Mouse (Mus musculus) left cerebral cortex, adult 9 months (tissue): ENCODE data around the gene 4933402J07Rik.

Experiments
- DNase-seq, 2 experiments: peaks; one replicate each; pipeline ENCODE4 v3.0.0; 2022; ENCODE audit warnings: low spot score in 2 of 2

Gene 4933402J07Rik

DNA sequence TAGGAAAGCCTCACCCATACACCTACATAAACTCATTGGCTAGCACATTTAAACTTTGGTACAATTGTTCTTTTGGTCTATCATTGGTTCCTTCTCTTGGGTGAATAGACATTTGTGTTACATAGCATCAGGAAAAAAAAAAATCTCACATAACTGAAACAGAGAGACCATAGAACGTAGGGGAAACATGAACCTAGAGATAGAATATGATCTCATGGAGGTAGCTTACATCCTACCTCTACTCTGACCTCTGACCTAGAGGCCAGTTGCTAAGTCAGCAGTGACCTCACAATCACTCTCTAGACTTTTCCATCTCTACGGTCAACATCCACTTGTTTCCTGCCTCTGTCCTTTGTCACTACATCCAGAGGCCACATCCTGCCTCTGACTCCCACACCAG lies at the start of gene 4933402J07Rik:
TSS of gene 4933402J07Rik (plus strand) at position 301 of the 400 bp plus-strand sequence.
- no peak for DNase-seq

DNA sequence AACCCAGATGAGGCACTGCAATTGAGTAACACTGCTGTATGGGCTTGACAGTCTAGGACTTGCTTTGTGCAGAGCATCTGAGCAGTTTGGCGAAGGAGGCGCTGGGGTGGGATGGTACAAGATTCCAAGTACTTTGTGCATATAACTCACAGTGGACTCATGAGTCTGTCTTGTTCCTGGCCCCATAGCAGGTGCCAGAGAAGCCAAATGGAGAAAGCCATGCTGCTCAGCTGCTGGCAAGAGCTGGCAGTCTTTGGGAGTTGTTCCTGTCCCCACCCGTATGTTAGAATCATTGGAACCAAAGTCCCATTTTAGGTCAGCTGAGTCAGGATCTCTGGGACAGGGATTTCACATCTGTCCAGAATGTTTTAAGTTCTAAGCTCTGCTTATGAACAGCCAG lies 46.5 kb upstream of the 4933402J07Rik start:
- no peak for DNase-seq

DNA sequence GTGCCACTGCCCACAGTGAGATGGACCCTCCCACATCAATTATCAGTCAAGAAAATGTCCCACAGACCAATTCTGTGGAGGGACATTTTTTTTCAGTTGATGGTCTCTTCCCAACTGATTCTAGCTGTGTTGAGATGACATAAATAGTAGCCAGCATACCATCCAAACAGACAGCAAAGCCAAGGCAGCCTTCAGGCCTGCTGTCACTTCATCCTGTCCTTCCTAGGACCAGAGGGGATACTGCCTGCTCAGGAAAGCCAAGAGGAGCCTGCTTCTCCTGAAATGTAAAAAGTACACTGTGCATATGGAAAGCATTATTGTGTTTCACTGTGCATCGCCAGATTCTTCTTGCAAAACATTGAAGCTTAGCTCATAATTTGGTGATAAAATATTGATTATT lies 38.6 kb upstream of the 4933402J07Rik start:
- no peak for DNase-seq

DNA sequence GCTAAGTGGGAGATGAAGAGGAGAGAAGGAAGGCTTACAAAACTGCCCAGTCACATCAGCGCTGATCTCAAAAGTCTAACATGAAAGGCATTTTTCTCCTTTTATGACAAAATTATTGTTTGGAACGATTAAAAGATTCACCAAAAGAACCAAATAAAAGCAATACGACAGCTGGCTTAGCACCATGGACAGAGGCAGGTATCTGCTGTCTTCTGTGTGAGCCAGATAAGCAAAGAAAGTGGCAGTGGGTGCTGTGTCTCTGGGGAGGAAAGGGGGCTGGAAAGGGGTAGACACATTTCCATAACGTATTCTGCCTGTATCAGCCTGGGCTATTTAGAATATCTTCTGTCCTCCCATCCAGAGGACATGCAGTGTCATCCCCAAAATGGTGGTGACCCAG lies 32.5 kb upstream of the 4933402J07Rik start:
- DNase-seq, result no peak

DNA sequence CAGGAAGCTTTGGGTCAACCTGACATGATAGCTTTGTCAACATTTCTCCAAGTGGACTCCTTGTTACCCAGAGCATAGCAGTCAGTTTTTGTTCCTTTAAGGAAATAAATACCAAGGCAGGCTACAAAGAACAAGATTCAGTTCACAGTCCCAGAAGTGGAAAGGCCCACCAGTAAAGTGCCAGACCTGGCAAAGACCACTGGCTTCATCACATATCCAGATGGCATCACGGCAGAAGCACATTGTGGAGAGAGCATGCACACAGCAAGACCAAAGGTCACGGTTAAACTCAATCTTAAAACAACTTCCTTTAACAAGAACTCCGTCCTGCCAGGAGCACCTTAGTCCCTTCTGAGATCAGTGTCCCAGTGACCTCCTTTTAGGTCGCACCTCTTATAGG lies 30.2 kb upstream of the 4933402J07Rik start:
- no peak for DNase-seq

DNA sequence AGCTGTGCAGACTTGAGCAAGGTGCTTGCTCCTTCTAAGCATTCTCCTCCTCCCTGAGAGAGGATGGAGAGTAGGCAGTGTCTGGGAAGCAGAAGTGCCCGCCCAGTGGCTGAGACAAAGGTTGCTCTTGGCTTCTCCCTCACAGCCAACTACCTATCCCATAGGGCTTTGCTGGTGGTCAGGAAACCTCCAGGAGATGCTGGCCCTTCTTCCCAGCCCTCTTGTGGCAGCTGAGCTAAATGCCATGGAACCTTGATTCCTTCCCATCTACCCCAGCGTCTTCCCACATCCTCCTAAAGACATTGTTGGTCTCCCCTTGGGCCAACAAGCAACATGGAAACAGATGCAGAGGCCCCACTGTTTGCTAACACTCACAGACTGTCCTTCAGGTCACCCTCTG lies 28.8 kb upstream of the 4933402J07Rik start:
- DNase-seq, result no peak

DNA sequence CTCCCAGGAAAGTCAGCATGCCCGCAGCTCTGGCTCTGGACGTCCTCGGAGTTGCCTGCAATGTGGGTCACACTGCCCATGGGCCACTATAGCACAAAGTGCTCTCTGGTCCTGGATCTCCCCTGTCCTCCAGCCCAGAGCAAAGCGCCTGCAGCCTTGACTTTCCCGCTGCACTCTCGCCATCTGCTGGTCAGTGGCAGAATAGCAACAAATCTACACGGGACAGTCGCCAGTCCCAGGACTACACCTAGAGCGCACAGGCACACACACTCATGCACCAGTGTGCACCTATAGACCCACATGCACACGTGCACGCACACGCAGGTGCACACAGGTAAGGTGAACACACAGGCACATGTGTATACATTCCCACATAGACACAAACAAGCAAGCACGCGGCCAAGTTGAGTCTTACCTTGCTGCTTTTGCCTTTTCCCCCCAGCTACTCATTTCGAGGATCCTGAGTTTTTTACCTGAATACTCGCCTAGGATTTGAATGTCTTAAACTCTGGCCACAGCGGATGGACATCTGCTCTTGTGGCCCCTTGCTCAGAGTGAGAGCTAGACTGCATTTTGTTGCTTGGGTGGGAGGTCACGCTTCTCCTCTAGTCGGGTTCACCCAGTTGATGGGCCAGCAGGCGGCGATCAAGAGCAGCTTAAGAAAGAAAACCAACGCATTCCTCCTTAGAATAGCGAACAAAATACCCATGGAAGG lies 26.9 kb upstream of the 4933402J07Rik start:
- DNase-seq, result peak in 1 of 2 experiments; percentile 71

DNA sequence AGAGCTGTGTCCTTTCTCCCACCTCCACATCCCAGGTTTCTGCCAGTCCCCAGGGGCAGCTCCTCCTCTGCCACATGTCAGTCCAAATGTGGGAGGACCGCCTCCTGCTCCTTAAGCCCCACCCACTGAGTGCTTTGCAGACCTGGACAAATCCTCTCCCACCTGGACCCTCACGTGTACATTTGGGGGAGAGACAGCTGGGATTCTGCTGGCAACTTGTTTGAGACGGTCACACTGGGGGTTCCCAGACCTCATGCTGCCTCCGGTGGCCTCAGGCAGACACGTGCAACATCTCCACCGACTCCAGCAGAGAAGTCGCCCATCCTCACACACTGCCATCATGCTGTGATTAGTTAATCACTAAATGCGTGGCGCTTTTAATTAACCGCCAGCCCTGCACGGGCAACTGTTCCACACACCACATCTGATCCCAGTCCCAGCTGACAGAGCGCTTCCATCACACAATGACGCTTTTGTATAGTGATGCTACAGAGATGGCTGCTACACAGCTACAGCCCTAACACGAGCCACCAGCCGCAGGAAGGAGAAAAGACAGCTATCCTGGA lies 23.7 kb upstream of the 4933402J07Rik start:
- peak in 1 of 2 experiments; percentile 16 for DNase-seq

DNA sequence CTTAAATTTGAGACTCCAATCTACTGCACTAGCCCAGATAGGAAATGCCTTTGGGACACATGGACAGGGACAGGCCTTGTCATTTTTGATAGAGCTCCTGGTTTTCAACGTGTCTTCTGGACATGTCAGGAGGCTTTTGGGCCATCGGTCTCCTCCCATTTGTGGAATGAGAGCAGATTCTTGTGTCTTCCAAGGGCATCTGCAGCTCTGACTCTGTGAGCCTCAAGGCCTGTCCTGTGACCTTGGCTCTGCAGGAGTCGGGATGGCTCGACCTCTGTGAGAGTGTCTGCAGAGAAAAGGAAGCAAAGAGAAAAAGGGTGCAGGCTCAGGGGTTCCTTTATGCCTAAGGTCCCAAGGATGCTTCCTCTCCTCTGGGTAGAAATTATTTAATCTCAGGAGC lies 13.8 kb upstream of the 4933402J07Rik start:
- no peak for DNase-seq

DNA sequence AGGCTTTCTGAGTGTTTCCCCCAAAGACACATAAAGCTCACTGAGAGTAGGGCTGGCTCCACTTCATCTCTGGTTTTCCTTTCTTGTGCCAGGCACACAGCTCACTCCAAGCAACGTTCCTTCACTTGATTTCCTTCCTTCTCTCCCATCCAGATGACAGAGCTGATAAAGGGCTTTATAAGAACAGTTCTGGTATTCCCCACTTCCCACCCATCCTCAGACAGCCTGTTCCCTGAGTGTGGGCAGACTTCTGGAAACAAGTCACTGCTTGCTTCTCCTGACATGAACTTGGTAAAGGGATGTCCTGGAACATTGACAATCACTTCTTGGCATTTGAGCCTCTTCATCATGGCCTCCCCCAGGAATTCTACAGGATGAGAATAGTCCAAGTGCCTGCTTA lies 10.9 kb upstream of the 4933402J07Rik start:
- no peak for DNase-seq

DNA sequence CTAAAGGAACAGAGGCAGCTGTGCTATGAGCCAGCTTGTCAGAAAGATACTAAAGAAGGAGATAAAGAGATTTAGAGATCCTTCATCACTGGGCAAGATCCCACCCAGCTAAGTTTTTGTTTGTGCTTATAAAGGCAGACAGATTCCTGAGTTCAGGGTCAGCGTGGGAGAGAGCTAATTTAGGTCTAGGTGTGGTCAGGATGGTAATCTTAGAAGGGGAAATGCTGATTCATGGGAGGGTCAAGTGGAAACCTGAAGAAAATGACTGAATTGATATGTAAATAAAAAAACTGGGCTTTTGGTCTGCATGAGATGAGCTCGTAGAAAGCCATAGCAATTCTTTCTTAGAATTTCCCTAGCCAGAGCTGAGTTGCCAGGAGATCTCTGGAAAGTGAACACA lies 2.9 kb upstream of the 4933402J07Rik start:
- DNase-seq, result no peak

DNA sequence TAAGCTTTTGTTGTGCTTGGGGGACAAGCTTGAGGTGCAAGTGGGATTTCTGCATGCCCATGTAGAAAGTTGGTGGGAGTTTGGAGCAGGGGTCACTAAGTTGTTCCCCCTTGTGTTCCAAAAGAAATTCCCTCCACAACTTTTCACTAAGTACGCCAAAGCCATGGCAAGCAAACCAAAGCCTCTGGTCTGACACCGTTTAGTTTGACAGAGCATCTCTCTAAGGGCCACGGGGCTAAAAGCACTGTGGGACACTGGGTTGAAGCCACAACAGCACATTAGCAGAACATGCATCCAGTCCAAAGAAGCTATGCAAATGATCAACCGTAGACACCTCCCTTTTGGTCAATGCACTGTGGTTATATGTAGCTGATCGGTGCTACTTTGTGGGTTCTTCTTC lies 5.5 kb downstream of the 4933402J07Rik start:
- no peak for DNase-seq

DNA sequence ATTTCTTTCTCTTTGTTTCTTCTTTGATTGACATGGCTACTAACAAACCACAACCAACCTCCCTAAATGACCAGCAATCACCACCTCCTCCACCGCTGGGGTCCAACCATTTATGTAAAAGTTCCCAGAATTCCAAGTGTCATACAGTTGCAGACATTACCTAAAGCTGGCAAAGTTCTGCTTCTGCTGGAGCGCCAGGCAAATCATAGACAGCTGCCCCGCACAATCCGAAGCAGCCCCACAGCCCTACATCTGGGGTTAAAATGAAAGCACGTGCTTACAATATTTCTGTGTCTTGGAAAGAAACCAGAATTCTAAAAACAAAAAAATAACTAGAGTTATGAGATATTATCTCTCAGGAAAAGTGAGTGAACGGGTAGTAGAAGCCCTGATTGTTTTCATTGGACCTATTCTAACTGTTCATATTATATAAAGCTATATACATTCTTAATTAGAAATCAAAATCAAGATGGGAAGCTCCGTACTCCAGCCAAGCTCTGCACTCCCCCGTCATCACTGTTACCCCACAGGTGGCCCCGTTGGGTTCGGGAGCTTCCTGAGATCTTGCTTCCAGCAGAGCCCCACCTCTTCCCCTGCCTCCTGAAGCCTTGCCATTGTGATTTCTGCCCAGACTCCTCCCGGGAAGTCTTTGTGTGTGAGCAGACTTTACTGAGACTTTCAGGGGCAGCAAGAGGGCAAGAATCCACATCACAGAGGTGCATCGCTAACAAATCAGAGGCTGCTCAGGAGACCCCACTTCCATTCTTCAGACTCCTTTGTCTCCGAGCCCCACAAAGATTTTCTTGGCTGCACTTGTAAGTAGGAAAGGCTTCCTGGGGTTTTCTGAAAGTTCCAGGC lies 6.3 kb downstream of the 4933402J07Rik start:
- no peak for DNase-seq

DNA sequence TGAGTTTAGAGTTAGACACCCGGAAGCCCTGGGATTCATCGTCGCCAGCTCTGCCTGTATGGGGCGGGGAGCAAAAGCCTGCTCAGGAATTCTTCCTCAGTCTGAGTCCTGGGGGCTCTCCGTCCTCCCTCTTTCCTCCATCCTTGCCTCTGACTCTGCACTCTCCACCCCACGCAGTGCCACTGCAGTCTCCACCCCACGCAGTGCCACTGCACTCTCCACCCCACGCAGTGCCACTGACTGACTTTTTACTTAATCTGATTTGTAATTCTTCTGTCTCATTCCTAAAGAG lies 6.9 kb downstream of the 4933402J07Rik start:
- no peak for DNase-seq

DNA sequence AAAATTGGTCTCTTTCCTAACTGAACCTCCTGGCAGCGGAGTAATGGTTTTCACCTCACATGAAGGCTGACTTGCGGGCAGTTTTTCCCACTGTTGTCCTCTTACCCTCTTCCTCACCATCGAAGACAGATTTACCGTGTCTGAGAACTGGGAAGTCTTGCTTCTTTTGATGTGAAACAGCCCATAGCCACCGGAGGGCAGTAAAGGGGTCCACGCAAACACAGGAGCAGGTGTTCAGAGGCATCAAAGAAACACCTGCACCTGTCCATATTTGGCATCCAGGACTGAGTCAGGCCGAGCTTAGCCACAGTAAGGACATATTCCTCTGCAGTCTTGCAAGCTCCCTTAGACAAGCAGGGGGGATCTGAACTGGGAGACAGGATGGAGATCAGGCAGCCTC lies 7.2 kb downstream of the 4933402J07Rik start:
- DNase-seq, result no peak

DNA sequence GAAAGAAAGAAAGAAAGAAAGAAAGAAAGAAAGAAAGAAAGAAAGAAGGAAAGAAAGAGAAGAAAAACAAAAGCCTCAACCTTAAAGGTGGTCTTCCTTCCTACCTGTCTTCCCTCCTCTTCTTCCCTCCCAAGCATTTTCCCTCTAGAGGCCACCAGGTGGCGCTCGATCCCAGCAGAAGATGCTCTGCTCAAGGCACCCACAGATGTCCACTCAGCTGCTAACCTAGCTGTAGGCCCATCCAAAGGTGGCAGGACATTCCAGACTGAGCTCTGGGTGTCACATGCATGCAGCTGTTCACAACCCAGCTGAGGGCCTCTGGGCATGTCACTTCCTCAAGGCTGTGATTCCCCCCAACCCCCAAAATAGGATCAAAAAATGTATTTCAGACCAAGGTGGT lies 30.6 kb downstream of the 4933402J07Rik start:
- DNase-seq, result peak in 1 of 2 experiments; percentile 65

DNA sequence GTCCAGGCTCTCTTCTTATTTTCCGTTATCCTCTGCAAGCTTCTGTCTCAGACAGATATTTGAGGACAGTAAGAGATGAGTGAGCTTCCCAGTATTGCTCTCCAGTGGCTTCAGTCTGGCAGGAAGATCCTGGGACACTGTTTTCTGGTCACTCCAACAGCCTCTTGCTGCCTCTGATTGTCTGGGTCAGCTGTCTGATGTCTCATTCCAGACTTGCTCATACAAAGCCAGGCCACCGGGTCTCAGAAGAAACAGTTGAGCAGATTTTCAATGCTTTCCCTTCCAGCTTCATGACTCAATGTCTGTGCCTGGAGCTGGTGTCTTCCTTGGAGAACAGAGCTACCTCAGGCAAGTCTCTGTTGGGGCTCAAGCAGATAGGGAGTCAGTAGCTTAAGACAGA lies 39.1 kb downstream of the 4933402J07Rik start:
- DNase-seq, result no peak

DNA sequence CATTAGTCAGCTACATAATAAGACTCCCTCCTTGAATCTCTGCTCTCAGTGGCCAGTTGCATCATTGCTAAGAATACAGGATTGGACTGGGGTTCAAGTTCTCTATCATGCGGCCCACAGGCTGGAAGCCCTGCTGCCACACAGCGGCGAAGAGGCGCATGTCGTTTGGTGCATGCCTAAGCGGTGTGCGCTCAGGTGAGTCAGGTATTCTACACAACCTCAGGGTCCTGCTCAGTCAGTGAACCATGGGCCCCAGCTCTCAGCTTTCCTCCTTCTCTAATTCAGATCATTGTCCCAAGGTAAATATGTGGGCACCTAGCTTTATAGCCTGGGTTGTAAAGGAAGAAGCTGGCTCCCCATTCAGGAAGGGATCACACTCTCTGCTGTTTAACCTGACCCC lies 45.5 kb downstream of the 4933402J07Rik start:
- DNase-seq, result no peak

DNA sequence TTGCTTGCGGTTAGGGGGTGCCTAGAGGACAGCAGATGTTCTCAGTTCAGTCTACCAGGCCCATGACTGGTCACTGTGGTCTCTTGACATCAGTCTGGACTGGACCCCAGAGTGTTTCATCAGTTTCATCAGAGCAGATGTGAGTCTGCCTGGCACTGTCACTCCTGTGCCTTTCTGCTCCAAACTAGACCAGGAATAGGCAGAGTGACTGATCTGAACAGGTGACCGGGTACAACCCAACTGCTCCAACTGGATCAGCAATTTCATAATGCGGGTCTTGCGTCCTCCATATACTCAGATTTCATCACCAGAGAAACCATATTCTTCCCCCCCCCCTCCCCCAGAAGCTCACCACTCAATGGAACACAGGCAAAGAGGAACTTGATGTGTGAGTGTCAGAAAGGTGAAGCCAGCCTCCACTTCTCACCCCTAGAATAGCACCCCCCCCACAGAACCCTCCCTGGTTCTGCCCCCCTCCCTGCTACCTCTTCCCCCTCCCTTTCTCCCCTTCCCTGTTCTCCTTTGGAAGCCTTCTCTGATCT lies 46.1 kb downstream of the 4933402J07Rik start:
- no peak for DNase-seq

DNA sequence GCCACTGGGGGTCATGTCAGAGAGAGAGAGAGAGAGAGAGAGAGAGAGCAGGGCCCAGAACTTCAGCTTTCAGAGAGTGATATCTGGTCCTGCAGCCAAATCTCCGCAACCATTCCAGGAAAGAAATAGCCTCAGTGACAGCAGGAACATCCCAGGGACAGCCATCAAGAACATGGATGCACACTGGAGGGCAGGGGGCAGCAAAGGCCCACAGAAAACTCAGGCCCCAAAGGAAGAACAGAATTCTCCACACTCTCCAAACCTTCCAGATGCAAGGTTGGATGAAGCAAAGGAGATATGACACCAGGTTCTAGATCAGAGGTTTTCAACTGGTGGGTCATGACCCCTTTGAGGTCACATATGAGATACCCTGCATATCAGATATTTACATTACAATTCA lies 50.0 kb downstream of the 4933402J07Rik start:
- DNase-seq, result no peak

DNA sequence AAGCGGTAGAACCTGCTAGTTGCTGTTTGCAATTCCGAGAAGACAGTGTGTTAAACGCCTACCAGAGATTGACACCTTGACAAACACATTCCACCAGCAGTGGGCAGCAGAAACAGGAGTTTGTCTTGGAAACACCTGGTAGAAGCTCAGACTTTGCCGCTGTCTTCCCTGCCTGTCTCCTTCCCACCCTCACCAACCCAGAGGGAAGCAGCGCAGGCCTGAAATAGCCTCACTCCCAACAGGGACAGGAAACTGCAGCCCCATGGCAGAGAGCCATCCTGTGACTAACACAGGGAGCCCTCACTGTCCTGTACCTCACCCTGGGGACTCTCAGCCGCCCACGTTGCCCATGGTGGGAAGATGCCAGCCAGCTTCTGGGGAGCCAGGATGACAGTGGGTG lies 55.5 kb downstream of the 4933402J07Rik start:
- DNase-seq, result peak in 1 of 2 experiments; percentile 22

DNA sequence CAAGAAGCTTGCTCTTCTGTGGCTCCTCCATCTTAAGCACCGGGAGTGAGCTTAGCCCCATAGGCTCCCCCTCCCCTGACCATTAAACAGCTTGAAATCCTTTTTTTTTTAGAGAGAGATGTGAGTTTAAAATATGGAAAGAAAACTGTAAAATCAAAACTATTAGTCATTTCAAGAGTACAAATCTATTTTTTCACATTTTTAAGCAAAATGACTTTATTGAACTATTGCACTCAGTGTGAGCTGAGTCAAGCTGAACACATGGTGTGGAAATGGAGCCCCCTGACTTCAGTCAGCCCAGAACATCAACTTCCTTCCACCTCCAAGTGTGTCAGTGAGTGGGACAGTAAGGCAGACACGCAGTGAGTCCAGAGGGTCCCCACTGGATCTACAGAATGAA lies 55.9 kb downstream of the 4933402J07Rik start:
- DNase-seq, result no peak

DNA sequence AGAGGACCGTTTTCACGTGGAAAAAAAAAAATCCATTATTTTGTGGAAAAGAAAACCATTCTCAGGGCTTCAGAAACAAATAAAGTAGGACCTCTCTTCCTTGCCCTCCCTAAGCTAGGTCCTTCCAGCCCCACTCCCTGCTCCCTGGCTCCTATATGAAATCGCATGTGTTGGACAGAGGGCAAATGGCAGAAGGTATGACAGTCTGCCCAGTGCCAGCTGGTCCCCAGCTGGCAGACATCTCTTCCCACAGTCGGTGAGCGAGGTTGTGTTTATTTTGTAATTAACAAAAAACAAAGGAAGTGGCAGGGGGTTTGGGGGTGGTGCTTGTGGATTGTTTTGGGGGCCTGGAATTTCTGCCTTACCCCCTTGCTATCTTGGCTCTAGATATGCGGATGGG lies 56.6 kb downstream of the 4933402J07Rik start:
- no peak for DNase-seq
